Mouse (Mus musculus): ENCODE results near the gene Dnah10.
A peak's percentile ranks its signal among the peaks of the same experiment; 100 is the strongest.

Dnah10 gene

DNA sequence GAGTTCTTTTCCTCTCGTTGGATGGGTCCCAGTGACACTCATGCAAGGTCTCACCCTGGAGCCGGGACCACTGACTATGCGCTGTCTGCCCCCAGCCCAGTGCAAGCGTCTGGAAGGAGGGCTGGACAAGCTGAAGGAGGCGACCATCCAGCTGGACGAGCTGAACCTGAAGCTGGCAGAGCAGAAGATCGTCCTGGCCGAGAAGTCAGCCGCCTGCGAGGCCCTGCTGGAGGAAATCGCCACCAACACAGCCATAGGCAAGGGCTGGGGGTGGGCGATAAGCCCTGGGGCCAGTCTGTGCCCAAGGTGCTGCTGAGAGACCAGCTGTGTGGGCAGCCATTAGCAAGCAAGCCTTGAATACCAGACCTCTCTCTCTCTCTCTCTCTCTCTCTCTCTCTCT, 87.6 kb downstream of the Dnah10 start:
- no peak for DNase-seq (ENCODE audit: low spot score in 2 of 2)

DNA sequence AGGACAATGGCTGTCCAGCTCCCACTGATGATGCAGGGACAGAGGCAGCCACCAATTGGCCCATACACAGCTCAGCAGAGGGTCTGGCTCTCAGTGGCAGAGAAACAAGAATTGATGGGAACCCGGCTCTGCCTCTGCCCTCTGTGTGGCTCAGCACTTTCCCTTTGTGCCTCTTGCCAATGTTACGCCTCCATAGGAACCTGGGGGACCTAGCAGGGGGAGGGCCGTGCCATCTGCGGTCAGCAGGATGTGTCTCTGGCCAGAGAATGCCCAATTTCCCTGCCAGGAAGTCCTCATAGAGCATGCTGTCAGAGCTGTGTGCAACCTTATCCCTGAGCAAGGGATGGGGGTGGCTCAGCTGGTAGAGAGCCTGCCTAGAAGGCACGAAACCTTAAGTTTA, 89.9 kb downstream of the Dnah10 start:
- no peak for DNase-seq (ENCODE audit: low spot score in 2 of 2)

DNA sequence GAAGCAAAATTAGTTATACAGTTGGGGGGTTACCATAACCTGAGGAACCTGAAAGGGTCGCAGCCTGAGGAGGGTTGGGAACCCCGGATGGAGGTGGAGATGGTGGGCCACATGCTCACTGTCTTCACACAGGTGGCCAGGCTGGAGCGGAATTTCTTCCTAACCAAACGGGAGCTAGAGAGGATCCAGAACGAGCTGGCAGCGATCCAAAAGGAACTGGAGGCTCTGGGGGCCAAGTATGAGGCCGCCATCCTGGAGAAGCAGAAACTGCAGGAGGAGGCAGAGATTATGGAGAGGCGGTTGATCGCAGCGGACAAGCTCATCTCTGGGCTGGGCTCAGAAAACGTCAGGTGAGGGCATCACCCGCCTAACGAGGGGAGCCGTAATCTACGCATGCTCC, 92.2 kb downstream of the Dnah10 start:
- no peak for DNase-seq (ENCODE audit: low spot score in 2 of 2)

DNA sequence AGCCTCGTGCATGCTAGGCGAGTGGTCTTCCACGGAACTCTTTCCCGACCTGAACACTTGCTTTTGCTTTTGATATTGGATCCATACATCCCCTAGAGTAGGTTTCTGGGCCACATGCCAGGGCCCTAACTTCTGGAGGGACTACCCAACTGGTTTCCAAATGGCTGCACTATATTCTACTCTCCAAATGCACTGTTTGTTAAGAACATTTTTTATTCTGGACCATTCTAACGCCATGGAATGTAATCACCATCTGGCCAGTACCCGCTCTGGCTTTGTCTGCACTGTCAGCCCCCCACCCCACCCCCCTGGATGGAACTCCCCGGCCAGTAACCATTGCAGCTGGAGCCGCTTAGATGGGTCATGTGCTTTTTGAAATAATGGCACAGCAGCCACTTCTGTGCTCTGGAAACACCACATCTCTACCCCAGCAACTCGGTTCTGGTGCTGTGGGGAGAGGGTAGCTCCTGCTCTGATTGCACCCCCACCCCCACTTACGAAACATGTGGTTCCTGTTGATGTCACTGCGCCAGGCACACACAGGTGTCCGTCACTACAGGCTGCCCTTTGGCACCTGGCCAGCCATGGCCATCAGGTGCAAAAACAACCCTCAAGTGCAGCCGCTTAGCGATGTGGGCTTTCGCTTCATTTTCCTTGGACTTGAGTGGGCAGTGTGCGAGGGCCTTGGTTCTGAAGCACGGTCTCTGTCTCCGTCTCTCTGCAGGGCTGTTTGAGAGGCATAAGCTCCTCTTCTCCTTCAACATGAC, 97.4 kb downstream of the Dnah10 start:
- no peak for DNase-seq (ENCODE audit: low spot score in 2 of 2)

DNA sequence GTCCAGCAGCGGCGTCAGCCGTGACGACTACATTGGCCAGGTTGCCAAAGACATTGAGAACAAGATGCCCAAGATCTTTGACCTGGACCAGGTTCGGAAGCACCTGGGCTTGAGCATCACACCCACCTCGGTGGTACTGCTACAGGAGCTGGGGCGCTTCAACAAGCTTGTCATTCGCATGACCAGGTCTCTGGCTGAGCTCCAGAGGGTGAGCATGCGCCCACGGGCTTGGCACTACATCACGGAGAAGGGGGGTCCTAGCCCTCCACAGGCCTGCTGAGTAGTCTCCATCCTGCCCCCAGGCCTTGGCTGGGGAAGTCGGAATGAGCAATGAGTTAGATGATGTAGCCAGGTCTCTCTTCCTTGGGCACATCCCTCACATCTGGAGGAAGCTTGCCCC, 105.4 kb downstream of the Dnah10 start:
- DNase-seq (ENCODE audit: low spot score in 2 of 2): no peak

DNA sequence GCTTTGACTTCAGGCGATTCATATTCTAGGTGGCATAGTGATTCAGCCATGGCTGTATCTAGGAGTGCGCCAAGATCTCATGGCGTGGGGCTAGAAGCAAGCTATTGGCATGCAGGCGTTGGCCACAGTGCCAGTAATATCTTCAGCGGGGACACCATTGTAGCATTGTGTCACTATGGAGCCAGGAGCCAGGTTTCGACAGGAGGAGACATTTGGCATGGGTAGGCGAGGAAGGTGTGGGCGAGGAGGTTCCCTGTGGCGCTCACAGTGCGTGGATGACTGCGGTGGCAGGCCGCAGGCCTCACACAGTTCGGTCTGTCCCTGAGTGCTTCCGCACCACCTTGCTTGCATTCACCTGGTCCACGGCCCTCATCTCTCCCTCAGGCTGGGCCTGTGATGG, 110.3 kb downstream of the Dnah10 start:
- DNase-seq (ENCODE audit: low spot score in 2 of 2): no peak

DNA sequence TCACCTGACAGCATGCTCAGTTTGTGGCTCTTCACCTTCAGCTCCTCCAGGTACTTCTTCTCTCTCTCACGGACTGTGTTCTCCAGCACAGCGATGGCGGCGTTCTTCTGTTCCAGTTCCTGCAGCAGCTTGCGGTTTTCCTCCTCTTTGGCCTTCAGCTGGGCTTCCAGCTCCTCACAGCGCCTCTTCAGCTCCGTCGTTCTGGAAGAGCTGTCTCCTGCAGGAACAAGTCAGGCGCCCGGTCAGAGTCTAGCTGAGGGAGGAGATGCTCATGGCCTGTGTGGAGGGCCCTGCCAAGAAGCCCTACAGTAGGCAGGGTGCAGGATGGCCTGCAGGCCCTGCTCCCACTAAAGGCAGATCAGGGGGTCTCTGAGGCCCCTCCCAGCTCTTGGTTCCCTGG, 111.2 kb downstream of the Dnah10 start:
- no peak for DNase-seq (ENCODE audit: low spot score in 2 of 2)

- no peak for DNase-seq (ENCODE audit: low spot score in 2 of 2)
Measured at GRCm38 (mm10) chr5:124836621-124837020, 111.7 kb downstream of the Dnah10 start.

- DNase-seq (ENCODE audit: low spot score in 2 of 2): no peak
Measured at GRCm38 (mm10) chr5:124840202-124840601, 115.3 kb downstream of the Dnah10 start.

GRCm38 (mm10) chr5:124840669-124841068, 115.8 kb downstream of the Dnah10 start:
- DNase-seq (ENCODE audit: low spot score in 2 of 2): no peak

- no peak for DNase-seq (ENCODE audit: low spot score in 2 of 2)
Measured at GRCm38 (mm10) chr5:124843386-124843785, 118.5 kb downstream of the Dnah10 start.

DNA sequence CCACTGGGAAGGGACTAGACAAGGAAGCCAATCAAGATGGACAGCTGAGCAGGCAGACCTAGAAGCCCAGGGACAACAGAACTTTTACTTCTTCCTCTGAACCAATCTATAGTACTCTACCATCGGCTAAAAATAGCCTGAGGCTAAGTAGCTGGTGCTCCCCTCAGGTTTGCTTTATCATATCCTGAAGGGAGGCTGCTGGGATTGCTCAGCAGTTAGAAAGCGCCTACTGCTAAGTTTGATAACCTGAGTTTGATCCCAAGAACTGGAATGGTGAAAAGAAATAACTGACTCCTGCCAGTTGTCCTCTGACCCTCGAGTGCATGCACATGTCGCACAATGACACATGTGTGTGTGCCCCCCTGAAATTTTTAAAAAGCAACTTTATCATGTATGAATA, 120.0 kb downstream of the Dnah10 start:
- no peak for DNase-seq (ENCODE audit: low spot score in 2 of 2)

DNA sequence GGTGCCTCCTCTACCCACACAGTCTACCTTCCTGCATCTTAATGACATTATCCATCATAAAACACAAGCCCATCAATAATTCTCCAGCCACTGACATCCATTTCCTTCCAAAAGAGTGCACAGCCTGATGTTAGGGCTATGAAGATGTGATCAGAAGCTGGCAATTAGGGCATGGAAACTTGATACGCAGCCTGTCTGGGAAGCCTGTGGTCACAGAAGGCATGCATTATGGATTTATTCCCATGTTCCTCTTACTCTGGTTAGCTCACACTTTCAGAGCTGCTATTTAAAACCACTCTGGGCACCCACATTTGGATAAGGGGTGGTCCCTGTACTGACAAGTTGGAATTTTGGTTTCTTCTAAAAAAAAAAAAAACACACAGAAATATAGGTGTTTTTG, 122.1 kb downstream of the Dnah10 start:
- DNase-seq (ENCODE audit: low spot score in 2 of 2): no peak

GRCm38 (mm10) chr5:124848994-124849393, 124.1 kb downstream of the Dnah10 start:
- no peak for DNase-seq (ENCODE audit: low spot score in 2 of 2)

GRCm38 (mm10) chr5:124851572-124851971, 126.7 kb downstream of the Dnah10 start:
- no peak for DNase-seq (ENCODE audit: low spot score in 2 of 2)

- DNase-seq (ENCODE audit: low spot score in 2 of 2): no peak
Measured at GRCm38 (mm10) chr5:124852294-124852693, 127.4 kb downstream of the Dnah10 start.

- no peak for DNase-seq (ENCODE audit: low spot score in 2 of 2)
Measured at GRCm38 (mm10) chr5:124853079-124853478, 128.2 kb downstream of the Dnah10 start.

DNA sequence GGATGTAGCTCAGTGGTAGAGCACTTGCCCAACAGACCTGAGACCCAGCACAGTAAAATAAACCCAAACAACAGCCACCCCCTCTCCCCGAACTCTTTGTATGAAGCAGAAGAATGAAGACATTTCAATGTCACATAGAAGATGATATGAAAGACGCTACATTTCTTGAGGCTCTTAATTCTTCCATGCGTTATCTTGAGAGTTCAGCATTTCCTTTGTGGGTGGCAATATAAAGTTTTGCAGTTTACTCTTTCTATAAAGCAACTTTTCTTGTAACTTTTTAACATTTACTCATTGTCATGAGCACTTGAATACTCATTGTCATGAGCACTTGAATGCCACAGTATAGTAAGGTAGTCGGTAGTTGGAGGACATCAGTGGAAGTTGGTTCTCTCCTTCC, 129.3 kb downstream of the Dnah10 start:
- no peak for DNase-seq (ENCODE audit: low spot score in 2 of 2)

DNA sequence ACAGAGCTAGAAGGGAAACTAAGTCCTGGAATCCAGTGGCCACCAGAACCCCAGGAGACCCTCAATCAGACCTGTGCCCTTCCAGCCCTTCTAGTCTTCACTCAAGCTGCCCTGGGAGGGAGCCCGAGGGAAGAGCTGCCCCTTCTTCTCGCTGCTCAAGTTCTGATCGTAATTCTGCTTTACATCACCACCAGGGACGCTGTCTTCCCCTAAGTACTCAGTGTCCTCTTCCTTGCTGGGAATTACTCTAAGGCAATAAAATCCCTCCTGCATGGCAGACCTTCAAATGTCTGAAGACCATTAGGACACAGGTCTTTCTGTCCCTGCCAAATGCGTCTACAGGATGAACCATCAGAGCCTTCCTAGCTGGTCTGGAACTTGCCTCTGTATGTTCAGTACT, 135.1 kb downstream of the Dnah10 start:
- DNase-seq (ENCODE audit: low spot score in 2 of 2): no peak

GRCm38 (mm10) chr5:124861463-124861862, 136.6 kb downstream of the Dnah10 start:
- peak; percentile 12 to 16 for DNase-seq (ENCODE audit: low spot score in 2 of 2)

- peak; percentile 91 to 93 for DNase-seq (ENCODE audit: low spot score in 2 of 2)
Measured at GRCm38 (mm10) chr5:124862013-124862866, 137.4 kb downstream of the Dnah10 start, which contains the start of the genes Ccdc92 and Zfp664. TSS of gene Ccdc92 (minus strand) at chr5:124862424. TSS of gene Zfp664 (plus strand) at chr5:124862691.

GRCm38 (mm10) chr5:124862871-124863741, 138.2 kb downstream of the Dnah10 start:
- DNase-seq (ENCODE audit: low spot score in 2 of 2): no peak
